Mouse (Mus musculus): ENCODE measurements at regions not wholly inside any gene's neighbourhood (a gene's known extent, or its start where the extent isn't known, plus 50 kb on each side); places are given as distances from the start of the nearest gene placed in this dataset.

DNA sequence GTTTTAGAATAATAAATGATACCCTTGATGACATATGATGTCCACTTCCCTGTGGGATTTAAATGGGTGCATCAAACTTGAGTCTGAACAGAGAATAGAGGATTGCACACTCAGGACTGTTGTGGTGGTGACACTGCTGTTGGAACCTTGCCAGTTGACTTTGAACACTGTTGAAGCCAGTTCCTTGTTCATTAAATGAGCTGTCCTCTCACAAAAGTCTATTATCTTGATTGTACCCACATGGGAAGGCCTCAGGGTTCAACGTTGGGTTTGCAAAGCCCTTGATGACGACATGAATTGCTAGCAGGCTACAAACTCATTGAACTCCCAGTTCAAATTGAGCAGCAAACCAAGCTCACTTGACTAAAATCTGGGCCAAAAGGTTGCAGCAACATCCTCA, 237.3 kb upstream of the Atp2b1 start:
- H3K27ac ChIP-seq (ENCODE audit: insufficient read depth, low read length) = no peak overlapping the region
- TF ChIP-seq POLR2A (IDR thresholded peaks at IDR 0.05; ENCODE audit: extremely low read depth, insufficient read depth, low read length) = no peak
- TF ChIP-seq CTCF (IDR thresholded peaks at IDR 0.05; ENCODE audit: extremely low read depth, insufficient read depth, low read length) = no peak
- H3K4me3 ChIP-seq (ENCODE audit: insufficient read depth, low read length) = no peak overlapping the region
- H3K4me1 ChIP-seq (ENCODE audit: control insufficient read depth, insufficient read depth, low read length) = no peaks in the 10 kb centered on the region

DNA sequence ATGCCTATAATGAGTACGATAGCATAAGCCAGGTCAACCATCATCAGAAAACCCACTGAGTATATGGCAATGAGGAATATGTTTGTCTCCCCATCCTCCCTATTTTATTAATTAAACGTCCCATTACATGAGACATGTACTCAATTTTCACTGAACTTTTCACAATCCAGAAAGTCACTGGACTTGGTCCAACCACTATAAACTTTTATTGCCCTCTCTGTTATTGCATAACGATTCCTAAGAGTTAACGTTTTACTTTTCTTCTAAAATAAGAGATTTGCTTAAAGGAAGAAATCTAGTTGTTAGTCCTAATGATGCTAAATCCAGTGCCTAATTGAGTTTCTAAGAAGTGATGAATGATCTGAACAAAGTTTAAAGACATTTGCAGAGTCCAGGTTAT, 236.0 kb upstream of the Atp2b1 start:
- H3K4me1 ChIP-seq (ENCODE audit: control insufficient read depth, insufficient read depth, low read length) = no peaks in the 10 kb centered on the region
- H3K27ac ChIP-seq (ENCODE audit: insufficient read depth, low read length) = no peak overlapping the region
- TF ChIP-seq POLR2A (IDR thresholded peaks at IDR 0.05; ENCODE audit: extremely low read depth, insufficient read depth, low read length) = no peak
- no peak overlapping the region for H3K4me3 ChIP-seq (ENCODE audit: insufficient read depth, low read length)

DNA sequence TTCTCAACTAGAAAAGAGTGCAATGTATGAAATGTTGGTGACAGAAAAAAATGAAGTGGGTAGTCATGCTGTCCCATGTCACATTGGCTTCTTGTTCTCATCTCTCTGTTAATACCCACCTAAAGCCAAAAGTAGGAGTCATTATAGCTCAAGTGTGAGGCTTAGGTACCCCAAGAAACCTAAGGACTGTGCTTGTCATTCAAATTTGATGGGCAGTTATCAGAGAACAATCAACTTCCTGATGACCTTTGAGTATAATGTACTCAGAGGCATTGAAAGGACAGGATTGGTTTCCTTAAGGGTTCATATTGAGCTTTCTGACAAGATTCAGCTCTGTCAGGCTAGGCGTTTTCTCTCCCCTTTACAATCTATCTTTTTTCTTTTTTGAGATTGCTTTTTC, 231.8 kb upstream of the Atp2b1 start:
- no peak overlapping the region for H3K27ac ChIP-seq (ENCODE audit: insufficient read depth, low read length)
- no peak for TF ChIP-seq POLR2A (IDR thresholded peaks at IDR 0.05; ENCODE audit: extremely low read depth, insufficient read depth, low read length)
- TF ChIP-seq CTCF (IDR thresholded peaks at IDR 0.05; ENCODE audit: extremely low read depth, insufficient read depth, low read length) = no peak
- H3K4me1 ChIP-seq (ENCODE audit: control insufficient read depth, insufficient read depth, low read length) = no peaks in the 10 kb centered on the region
- no peak overlapping the region for H3K4me3 ChIP-seq (ENCODE audit: insufficient read depth, low read length)

GRCm38 (mm10) chr10:98684195-98684594, 230.0 kb upstream of the Atp2b1 start:
- no peak for TF ChIP-seq POLR2A (IDR thresholded peaks at IDR 0.05; ENCODE audit: extremely low read depth, insufficient read depth, low read length)
- TF ChIP-seq CTCF (IDR thresholded peaks at IDR 0.05; ENCODE audit: extremely low read depth, insufficient read depth, low read length) = no peak
- no peak overlapping the region for H3K4me3 ChIP-seq (ENCODE audit: insufficient read depth, low read length)
- no peaks in the 10 kb centered on the region for H3K4me1 ChIP-seq (ENCODE audit: control insufficient read depth, insufficient read depth, low read length)
- H3K27ac ChIP-seq (ENCODE audit: insufficient read depth, low read length) = no peak overlapping the region

DNA sequence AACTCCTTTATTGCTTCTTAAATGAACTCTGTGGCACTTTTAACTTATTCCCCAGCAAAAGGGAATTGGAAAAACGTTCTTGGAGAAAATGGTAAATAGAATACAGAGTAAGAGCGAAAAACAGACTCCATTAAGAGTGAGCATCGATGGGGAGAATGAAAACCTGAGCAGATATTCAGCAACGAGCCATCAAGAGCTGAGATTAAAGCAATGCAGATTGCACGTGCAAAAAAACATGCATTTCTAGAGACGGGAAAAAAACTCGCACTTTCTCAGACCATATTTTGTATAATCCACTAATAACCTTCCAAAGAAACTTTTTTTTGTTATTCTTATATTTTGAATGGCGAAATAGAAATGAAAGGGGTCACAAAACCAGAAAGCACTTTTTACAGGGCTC, 229.5 kb upstream of the Atp2b1 start:
- TF ChIP-seq POLR2A (IDR thresholded peaks at IDR 0.05; ENCODE audit: extremely low read depth, insufficient read depth, low read length) = no peak
- no peak for TF ChIP-seq CTCF (IDR thresholded peaks at IDR 0.05; ENCODE audit: extremely low read depth, insufficient read depth, low read length)
- H3K4me3 ChIP-seq (ENCODE audit: insufficient read depth, low read length) = no peak overlapping the region
- H3K27ac ChIP-seq (ENCODE audit: insufficient read depth, low read length) = no peak overlapping the region
- H3K4me1 ChIP-seq (ENCODE audit: control insufficient read depth, insufficient read depth, low read length) = no peaks in the 10 kb centered on the region

- no peaks in the 10 kb centered on the region for H3K4me1 ChIP-seq (ENCODE audit: control insufficient read depth, insufficient read depth, low read length)
- H3K27ac ChIP-seq (ENCODE audit: insufficient read depth, low read length) = no peak overlapping the region
- no peak overlapping the region for H3K4me3 ChIP-seq (ENCODE audit: insufficient read depth, low read length)
- TF ChIP-seq CTCF (IDR thresholded peaks at IDR 0.05; ENCODE audit: extremely low read depth, insufficient read depth, low read length) (no peak), POLR2A (IDR thresholded peaks at IDR 0.05; ENCODE audit: extremely low read depth, insufficient read depth, low read length) (no peak)
Observed at GRCm38 (mm10) chr10:98685739-98686138, 228.5 kb upstream of the Atp2b1 start.

DNA sequence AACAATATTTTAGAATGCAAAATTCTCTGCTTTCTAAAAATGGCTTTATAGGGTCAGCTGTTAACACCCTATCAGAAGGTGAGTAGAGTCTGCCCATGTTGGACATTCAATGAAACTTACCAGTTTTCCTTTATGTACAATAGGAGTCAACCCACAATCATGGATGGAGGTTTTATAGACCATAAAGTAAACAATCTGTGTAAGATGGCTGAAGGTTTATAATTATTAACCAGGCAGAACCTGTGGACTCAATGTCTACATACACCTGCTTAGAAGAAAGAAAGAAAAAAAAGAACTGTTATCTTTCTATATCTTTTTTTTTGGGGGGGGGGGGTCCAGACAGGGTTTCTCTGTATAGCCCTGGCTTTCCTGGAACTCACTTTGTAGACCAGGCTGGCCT, 227.8 kb upstream of the Atp2b1 start:
- H3K27ac ChIP-seq (ENCODE audit: insufficient read depth, low read length) = no peak overlapping the region
- no peak overlapping the region for H3K4me3 ChIP-seq (ENCODE audit: insufficient read depth, low read length)
- no peaks in the 10 kb centered on the region for H3K4me1 ChIP-seq (ENCODE audit: control insufficient read depth, insufficient read depth, low read length)
- TF ChIP-seq POLR2A (IDR thresholded peaks at IDR 0.05; ENCODE audit: extremely low read depth, insufficient read depth, low read length) (no peak), CTCF (IDR thresholded peaks at IDR 0.05; ENCODE audit: extremely low read depth, insufficient read depth, low read length) (no peak)

DNA sequence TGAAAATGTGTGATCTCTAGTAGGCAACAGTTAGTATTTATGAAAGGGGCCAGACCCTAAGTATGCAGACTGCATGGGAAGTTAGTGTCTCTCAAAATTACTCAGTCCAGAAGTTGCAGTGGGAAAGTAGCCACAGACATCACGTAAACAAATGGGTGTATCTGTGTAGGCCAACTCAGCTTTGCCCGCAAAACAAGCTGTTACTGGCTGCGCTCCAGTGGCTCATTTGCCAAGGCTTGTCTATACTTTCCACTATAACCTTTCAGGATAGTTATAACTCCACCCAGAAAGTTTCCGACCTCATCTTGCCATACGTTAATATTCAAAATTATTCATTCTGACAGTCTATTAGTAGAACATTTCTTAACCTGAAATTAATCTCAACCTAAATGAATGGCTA, 222.4 kb upstream of the Atp2b1 start:
- H3K4me3 ChIP-seq (ENCODE audit: insufficient read depth, low read length) = no peak overlapping the region
- TF ChIP-seq POLR2A (IDR thresholded peaks at IDR 0.05; ENCODE audit: extremely low read depth, insufficient read depth, low read length) = no peak
- no peak for TF ChIP-seq CTCF (IDR thresholded peaks at IDR 0.05; ENCODE audit: extremely low read depth, insufficient read depth, low read length)

GRCm38 (mm10) chr10:98694690-98695370, 219.4 kb upstream of the Atp2b1 start:
- Histone ChIP-seq H3K4me1 (ENCODE audit: control insufficient read depth, insufficient read depth, low read length) (no peaks in the 10 kb centered on the region), H3K27ac (ENCODE audit: insufficient read depth, low read length) (no peak overlapping the region), H3K4me3 (ENCODE audit: insufficient read depth, low read length) (no peak overlapping the region)
- TF ChIP-seq POLR2A (IDR thresholded peaks at IDR 0.05; ENCODE audit: extremely low read depth, insufficient read depth, low read length) (no peak), CTCF (IDR thresholded peaks at IDR 0.05; ENCODE audit: extremely low read depth, insufficient read depth, low read length) (no peak)

More for the DNA sequence above, 222.4 kb upstream of the Atp2b1 start:
- no peaks in the 10 kb centered on the region for H3K4me1 ChIP-seq (ENCODE audit: control insufficient read depth, insufficient read depth, low read length)
- no peak overlapping the region for H3K27ac ChIP-seq (ENCODE audit: insufficient read depth, low read length)

DNA sequence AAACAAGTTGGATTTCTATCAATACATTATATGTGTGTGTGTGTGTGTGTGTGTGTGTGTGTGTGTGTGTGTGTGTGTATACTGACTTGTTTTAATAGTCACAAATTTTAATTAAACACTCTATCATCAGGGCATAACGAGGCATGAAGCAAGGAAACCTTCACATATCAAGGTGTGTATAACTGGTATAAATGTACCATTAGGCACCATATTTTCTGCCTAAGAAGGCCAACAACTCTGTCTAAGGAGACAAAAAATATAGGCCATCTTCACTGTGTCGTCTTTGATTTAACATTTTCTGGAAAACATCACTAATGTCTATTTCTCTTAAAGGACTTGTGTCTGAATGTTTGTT, 218.9 kb upstream of the Atp2b1 start:
- H3K4me1 ChIP-seq (ENCODE audit: control insufficient read depth, insufficient read depth, low read length) = no peaks in the 10 kb centered on the region
- TF ChIP-seq POLR2A (IDR thresholded peaks at IDR 0.05; ENCODE audit: extremely low read depth, insufficient read depth, low read length) = no peak
- TF ChIP-seq CTCF (IDR thresholded peaks at IDR 0.05; ENCODE audit: extremely low read depth, insufficient read depth, low read length) = no peak

More for the DNA sequence above, 218.9 kb upstream of the Atp2b1 start:
- H3K27ac ChIP-seq (ENCODE audit: insufficient read depth, low read length) = no peak overlapping the region
- no peak overlapping the region for H3K4me3 ChIP-seq (ENCODE audit: insufficient read depth, low read length)
